In the genomic region with DNA sequence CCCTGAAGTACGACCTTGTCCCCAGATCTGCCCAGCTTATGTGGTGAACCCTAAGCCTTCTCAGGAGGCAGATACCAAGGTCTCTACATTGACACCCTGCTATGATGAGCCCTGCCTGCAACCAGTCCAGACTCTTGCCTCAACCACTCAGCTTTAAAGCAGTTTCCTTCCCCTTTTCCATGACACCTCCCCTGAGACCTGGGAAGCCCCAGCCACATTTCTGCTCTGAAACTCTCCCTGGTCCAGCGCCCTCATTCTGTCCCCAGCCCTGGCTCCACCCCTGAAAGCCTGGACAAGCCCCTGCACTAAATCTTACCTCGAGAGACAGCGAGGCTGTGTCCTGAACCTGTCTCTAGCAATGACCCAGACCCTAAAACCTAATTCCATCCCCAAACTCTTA, we compare ENCODE assay signal across 18 mouse cellular contexts. TPM values are rescaled to one million over a fixed set of nuclear protein-coding genes. Genes with fewer than 3 reads are reported as not detected.
"Had no signal": no experiment of that assay in that cellular context is flagged by ENCODE, and none has a peak within 500 bp of the region (broad histone marks: within the 10 kb centered on the region; RNA-seq: fewer than 3 reads in every experiment).

No protein-coding gene starts in this region.

- H3K4me2 ChIP-seq: stomach, embryonic 15.5 days had no signal

- H3K36me3 ChIP-seq: kidney, embryonic 15.5 days; midbrain, embryonic 10.5 days; neural tube, embryonic 12.5 days; stomach, embryonic 15.5 days had no signal

- H3K27me3 ChIP-seq: neural tube, embryonic 12.5 days had no signal

- H3K9ac ChIP-seq: kidney, embryonic 15.5 days; liver, embryonic 14.5 days; neural tube, embryonic 12.5 days; stomach, embryonic 15.5 days had no signal

- H3K4me3 ChIP-seq: kidney, embryonic 15.5 days; stomach, embryonic 15.5 days had no signal

- H3K4me1 ChIP-seq: neural tube, embryonic 12.5 days; stomach, embryonic 15.5 days had no signal

- DNase-seq: lung, adult 18-20 months had no signal

- H3K9me3 ChIP-seq: kidney, embryonic 15.5 days; midbrain, embryonic 10.5 days; neural tube, embryonic 12.5 days; stomach, embryonic 15.5 days had no signal

- H3K27ac ChIP-seq: kidney, embryonic 15.5 days; left cerebral cortex, adult 2 months; liver, embryonic 14.5 days; midbrain, embryonic 10.5 days; neural tube, embryonic 12.5 days; stomach, embryonic 15.5 days had no signal

RNA-seq across cellular contexts. Expression of gene Klk4, which starts 1.9 kb away (rescaled TPM):
- total RNA-seq: layer of hippocampus, adult 8-10 months; layer of hippocampus, postnatal 14 days; left cerebral cortex, adult 2 months; left cerebral cortex, postnatal 14 days; liver, adult 2 months; neutrophil, adult 5-6 weeks had no signal
- polyA plus RNA-seq: large intestine, adult 2 months; liver, adult 2 months; liver, embryonic 14.5 days; lung, embryonic 16.5 days; midbrain, embryonic 10.5 days; midbrain, embryonic 14.5 days; stomach, embryonic 15.5 days; testis, adult 2 months; urinary bladder, adult 2 months had no signal

RNA-seq across cellular contexts. Expression of gene Klk5, which starts 41.0 kb away (rescaled TPM):
- total RNA-seq: layer of hippocampus, adult 8-10 months; layer of hippocampus, postnatal 14 days; left cerebral cortex, adult 2 months; left cerebral cortex, postnatal 14 days; liver, adult 2 months; neutrophil, adult 5-6 weeks had no signal
- polyA plus RNA-seq: kidney, embryonic 15.5 days; large intestine, adult 2 months; limb, embryonic 11.5 days; liver, adult 2 months; liver, embryonic 14.5 days; lung, embryonic 16.5 days; midbrain, embryonic 10.5 days; midbrain, embryonic 14.5 days; neural tube, embryonic 12.5 days; stomach, embryonic 15.5 days; testis, adult 2 months; urinary bladder, adult 2 months had no signal

RNA-seq across cellular contexts. Expression of gene Klk15, which starts 50.7 kb away (rescaled TPM):
- total RNA-seq: layer of hippocampus, adult 8-10 months; layer of hippocampus, postnatal 14 days; left cerebral cortex, adult 2 months; left cerebral cortex, postnatal 14 days; liver, adult 2 months; neutrophil, adult 5-6 weeks had no signal
- polyA plus RNA-seq: kidney, embryonic 15.5 days; large intestine, adult 2 months; limb, embryonic 11.5 days; liver, adult 2 months; liver, embryonic 14.5 days; lung, embryonic 16.5 days; midbrain, embryonic 10.5 days; midbrain, embryonic 14.5 days; neural tube, embryonic 12.5 days; stomach, embryonic 15.5 days; urinary bladder, adult 2 months had no signal

RNA-seq across cellular contexts. Expression of gene Klk6, which starts 58.5 kb away (rescaled TPM):
- total RNA-seq: layer of hippocampus, postnatal 14 days; left cerebral cortex, postnatal 14 days; liver, adult 2 months; neutrophil, adult 5-6 weeks had no signal
- polyA plus RNA-seq: large intestine, adult 2 months; liver, adult 2 months; liver, embryonic 14.5 days; lung, embryonic 16.5 days; midbrain, embryonic 10.5 days; midbrain, embryonic 14.5 days; neural tube, embryonic 12.5 days; testis, adult 2 months had no signal
